Mouse (Mus musculus): Measurements from ENCODE around the gene Ucn. TPM values are rescaled to one million over a fixed set of nuclear protein-coding genes. Genes with fewer than 3 reads are reported as not detected.

The Ucn gene
- polyA plus RNA-seq, 1 experiment from 2014 or later: not detected

DNA sequence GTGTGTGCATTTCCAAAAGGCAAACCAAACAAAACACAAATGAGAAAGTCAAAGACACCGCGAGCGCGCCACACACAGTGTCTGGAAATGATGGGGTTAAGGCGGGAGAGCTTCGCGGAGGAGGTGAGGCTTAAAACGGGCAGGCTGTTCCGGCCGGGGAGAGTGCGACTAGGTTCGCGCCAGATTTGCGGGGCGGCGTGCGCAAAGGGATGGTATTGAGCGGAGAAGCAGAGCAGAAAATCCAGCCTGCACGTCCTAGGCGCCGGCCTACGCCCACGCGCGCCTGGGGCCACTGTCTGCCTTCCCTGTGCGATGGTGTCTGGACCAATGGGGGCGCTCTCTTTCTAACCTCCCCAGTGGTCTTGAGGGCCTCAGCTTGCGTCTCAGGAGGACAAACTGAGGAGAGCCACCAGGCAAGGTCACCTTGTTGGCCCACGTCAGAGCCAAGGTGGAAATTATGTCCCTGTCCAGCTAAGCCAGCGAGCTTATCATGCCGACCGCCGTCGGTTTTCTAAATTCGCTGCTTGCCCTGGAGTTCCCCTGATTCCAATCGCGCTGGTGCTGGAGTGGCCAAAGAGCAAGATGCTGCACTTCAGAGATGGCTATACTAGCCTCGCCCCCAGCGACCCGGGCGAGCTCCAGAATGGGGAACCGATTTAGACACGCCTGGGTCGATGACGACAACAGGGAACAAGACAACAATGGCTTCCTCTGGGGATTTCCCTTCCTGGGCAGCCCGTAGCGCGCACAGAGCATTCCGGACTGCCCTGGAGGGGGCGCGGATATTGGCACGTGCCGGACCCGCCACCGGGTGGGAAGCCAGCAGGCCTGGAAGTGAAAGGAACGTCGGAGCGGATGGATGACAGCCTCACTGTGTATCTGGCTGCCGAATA is 43.6 kb downstream of the Ucn start:
- DNase-seq (ENCODE audit: low spot score) (peak; percentile 61), ATAC-seq (ENCODE audit: low FRiP score) (0 out of 2 replicates have a peak, but pooled peaks have one; percentile 22)
- Histone ChIP-seq H3K27me3 (ENCODE audit: control insufficient read depth, insufficient read depth, low read length) (peaks cover 71% of the 10 kb centered on the region), H3K4me2 (replicated peaks; ENCODE audit: low read depth, low read length) (peak overlapping the region; percentile 37), H3K4me3 (ENCODE audit: low read depth, low read length) (peak overlapping the region; percentile 23), H3K36me3 (ENCODE audit: control insufficient read depth, insufficient read depth, low read length) (no peaks in the 10 kb centered on the region), H3K9ac (ENCODE audit: low read depth, low read length) (no peak overlapping the region), H3K27ac (ENCODE audit: low read depth, low read length) (no peak overlapping the region), H3K4me1 (replicated peaks; ENCODE audit: control insufficient read depth, insufficient read depth, low read length) (peaks cover 6% of the 10 kb centered on the region), H3K9me3 (ENCODE audit: control insufficient read depth, low read length) (no peaks in the 10 kb centered on the region)
- under 1% methylated on average over 59 of the region's 59 CpGs for WGBS

DNA sequence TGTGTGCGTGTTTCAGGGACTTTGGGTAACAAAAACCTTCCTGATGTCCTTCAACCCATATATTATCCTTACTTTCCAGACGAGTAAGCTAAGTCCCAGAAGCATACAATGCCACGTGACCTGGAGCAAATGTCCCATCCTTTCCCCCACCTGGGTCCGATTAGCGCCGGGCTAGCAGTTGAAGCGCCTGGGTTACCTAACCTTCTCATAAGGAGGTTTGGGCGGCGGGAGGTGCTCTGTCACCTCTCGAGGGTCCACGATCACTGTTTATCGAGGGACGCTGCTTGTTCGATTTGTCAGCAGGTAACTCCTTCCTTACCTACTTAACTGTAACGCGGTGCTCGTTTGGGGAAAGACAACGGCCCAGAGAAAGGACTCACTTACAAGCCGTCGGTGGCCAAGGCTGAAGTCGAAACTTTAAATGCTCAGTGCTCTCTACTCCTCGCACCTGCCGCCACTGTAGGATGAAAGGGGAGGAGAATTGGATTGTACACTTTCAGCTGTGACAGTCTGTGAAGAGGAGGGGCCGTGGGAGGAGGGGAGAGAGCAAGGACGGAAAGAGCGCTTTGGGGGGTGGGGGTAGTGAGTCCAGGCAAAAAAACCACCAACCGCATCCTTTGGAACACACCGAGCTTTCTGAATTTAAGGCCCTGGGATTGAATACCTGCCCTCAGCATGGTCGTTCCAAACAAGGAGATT is 44.4 kb downstream of the Ucn start:
- peak; percentile 52 for DNase-seq (ENCODE audit: low spot score)
- WGBS: 2% methylated on average over 29 of the region's 29 CpGs
- Histone ChIP-seq H3K9me3 (ENCODE audit: control insufficient read depth, low read length) (no peaks in the 10 kb centered on the region), H3K36me3 (ENCODE audit: control insufficient read depth, insufficient read depth, low read length) (no peaks in the 10 kb centered on the region), H3K27ac (ENCODE audit: low read depth, low read length) (no peak overlapping the region), H3K27me3 (ENCODE audit: control insufficient read depth, insufficient read depth, low read length) (peaks cover 77% of the 10 kb centered on the region), H3K4me1 (replicated peaks; ENCODE audit: control insufficient read depth, insufficient read depth, low read length) (peaks cover 6% of the 10 kb centered on the region), H3K4me2 (replicated peaks; ENCODE audit: low read depth, low read length) (peak overlapping the region; percentile 37), H3K4me3 (ENCODE audit: low read depth, low read length) (peak overlapping the region; percentile 23; the same call in 1 of the 2 replicates), H3K9ac (ENCODE audit: low read depth, low read length) (no peak overlapping the region)
- ATAC-seq (ENCODE audit: low FRiP score): no peak

DNA sequence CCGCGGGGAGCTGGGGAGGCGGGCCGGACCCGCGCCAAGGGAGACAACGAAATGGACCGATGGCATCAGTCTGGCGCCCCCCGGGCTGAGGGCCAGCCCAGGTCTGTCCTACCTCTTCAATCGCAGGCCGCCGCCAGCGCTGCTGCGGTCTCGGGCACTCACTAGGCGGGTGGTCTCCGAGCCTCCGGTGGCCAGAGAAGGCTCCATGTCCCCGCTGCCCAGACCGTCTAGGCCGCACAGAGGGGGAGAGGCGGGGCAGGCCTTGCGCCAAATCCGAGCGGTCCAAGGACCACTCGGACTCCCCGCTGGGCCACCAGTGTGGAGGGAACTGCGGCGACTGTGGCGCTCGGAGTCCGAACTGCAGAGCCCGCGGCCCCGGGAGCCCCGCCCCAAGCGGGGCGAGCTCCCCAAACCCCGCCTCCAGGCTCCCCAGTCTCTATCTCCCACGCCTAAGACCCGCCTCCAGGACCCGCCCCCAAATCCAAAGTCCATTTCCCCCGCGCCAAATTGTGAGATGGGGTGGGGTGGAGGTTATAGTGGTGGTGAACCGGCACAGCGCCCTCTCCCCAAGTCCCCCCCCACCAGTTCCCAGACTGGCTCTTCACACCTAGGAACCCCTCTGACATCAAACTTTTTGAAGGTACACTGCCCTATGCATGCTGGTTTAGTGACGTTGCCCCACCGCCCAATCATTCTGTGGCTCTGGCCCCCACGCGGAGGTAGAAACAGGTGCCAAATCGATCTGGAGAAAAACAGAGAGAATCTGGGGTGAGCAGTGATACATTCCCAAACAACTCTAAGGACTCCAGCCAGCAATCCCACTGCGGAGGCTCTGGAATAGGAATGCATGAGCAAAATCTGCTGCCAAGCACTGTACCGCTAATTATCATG is 45.2 kb downstream of the Ucn start:
- under 1% methylated on average over 45 of the region's 54 CpGs for WGBS
- Histone ChIP-seq H3K27me3 (ENCODE audit: control insufficient read depth, insufficient read depth, low read length) (peaks cover 78% of the 10 kb centered on the region), H3K9me3 (ENCODE audit: control insufficient read depth, low read length) (no peaks in the 10 kb centered on the region), H3K4me3 (ENCODE audit: low read depth, low read length) (peak overlapping the region; percentile 45), H3K4me2 (replicated peaks; ENCODE audit: low read depth, low read length) (peak overlapping the region; percentile 52), H3K27ac (ENCODE audit: low read depth, low read length) (0 out of 2 replicates have a peak overlapping the region, but pooled peaks have one; percentile 39), H3K36me3 (ENCODE audit: control insufficient read depth, insufficient read depth, low read length) (no peaks in the 10 kb centered on the region), H3K9ac (ENCODE audit: low read depth, low read length) (peak overlapping the region; percentile 66), H3K4me1 (replicated peaks; ENCODE audit: control insufficient read depth, insufficient read depth, low read length) (peaks cover 6% of the 10 kb centered on the region)
- DNase-seq (ENCODE audit: low spot score) (peak; percentile 46), ATAC-seq (ENCODE audit: low FRiP score) (peak; percentile 69)

DNA sequence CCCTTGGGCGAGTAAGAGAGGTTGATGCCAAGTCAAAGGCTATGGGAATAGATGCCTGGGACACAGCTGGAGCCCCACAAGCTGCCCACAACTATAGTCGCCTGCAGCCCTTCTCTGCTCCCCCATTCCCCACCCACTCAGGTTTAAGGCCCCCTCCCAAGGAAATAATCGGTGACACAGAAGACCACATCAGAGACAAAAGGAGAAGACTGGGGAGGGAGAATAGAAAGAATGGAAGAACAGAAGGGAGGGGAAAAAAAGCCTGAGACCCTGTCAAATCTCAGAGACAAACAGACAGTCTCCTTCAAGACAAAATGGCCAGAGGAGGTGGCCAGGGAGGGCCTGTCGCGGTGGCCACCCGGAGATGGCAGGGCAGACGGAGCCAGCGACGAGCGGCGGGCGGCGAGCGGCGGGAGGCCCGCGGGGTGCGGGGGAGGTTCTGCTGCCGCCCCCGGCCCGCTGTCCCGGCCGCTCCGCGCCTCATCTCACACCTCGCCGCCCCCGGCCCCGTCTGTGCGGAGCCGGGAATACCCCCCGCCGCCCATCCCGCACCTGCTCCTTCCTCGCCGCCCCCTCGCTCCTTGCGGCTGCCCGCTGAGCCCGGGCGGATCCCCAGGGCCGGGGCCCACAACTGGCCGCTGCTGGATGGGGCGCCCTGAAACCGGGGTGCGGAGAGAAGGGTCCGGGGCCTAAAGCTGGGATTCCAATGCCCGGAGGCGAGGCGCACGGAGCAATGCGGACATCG is 46.2 kb downstream of the Ucn start:
- peak; percentile 34 for DNase-seq (ENCODE audit: low spot score)
- Histone ChIP-seq H3K9me3 (ENCODE audit: control insufficient read depth, low read length) (no peaks in the 10 kb centered on the region), H3K27me3 (ENCODE audit: control insufficient read depth, insufficient read depth, low read length) (peaks cover 78% of the 10 kb centered on the region), H3K27ac (ENCODE audit: low read depth, low read length) (0 out of 2 replicates have a peak overlapping the region, but pooled peaks have one; percentile 24), H3K4me1 (replicated peaks; ENCODE audit: control insufficient read depth, insufficient read depth, low read length) (peaks cover 6% of the 10 kb centered on the region), H3K9ac (ENCODE audit: low read depth, low read length) (peak overlapping the region; percentile 66), H3K4me2 (replicated peaks; ENCODE audit: low read depth, low read length) (peak overlapping the region; percentile 52), H3K4me3 (ENCODE audit: low read depth, low read length) (peak overlapping the region; percentile 45), H3K36me3 (ENCODE audit: control insufficient read depth, insufficient read depth, low read length) (no peaks in the 10 kb centered on the region)
- peak; percentile 18; the same call in 1 of the 2 replicates for ATAC-seq (ENCODE audit: low FRiP score)
- 3% methylated on average over 43 of the region's 53 CpGs for WGBS

Other genes starting within 250 kb of the Ucn start
- gene Ost4, start 231.0 kb downstream of the Ucn start, polyA plus RNA-seq (2014; fragmentation: Nextera tagmentation; extraction: Ambion mirVana): 335 and 338 TPM in 2 replicates
- gene Emilin1, start 225.4 kb downstream of the Ucn start, polyA plus RNA-seq (2014; fragmentation: Nextera tagmentation; extraction: Ambion mirVana): 46.0 and 48.5 TPM in 2 replicates
- 4.2 and 7.8 TPM in 2 replicates for gene Khk, start 217.4 kb downstream of the Ucn start, polyA plus RNA-seq (2014; fragmentation: Nextera tagmentation; extraction: Ambion mirVana)
- gene Cgref1, start 193.2 kb downstream of the Ucn start, polyA plus RNA-seq (2014; fragmentation: Nextera tagmentation; extraction: Ambion mirVana): 6.9 and 7.6 TPM in 2 replicates
- gene Preb, start 178.5 kb downstream of the Ucn start, polyA plus RNA-seq (2014; fragmentation: Nextera tagmentation; extraction: Ambion mirVana): 96.7 and 99.1 TPM in 2 replicates
- gene Tcf23, start 170.2 kb downstream of the Ucn start, polyA plus RNA-seq (2014; fragmentation: Nextera tagmentation; extraction: Ambion mirVana): not detected in 2 replicates
- 111 and 117 TPM in 2 replicates for gene Atraid, start 90.5 kb downstream of the Ucn start, polyA plus RNA-seq (2014; fragmentation: Nextera tagmentation; extraction: Ambion mirVana)
- 6.3 and 7.6 TPM in 2 replicates for gene Slc5a6, start 89.9 kb downstream of the Ucn start, polyA plus RNA-seq (2014; fragmentation: Nextera tagmentation; extraction: Ambion mirVana)
- 19.7 and 19.8 TPM in 2 replicates for gene Cad, start 84.0 kb downstream of the Ucn start, polyA plus RNA-seq (2014; fragmentation: Nextera tagmentation; extraction: Ambion mirVana)
- gene Dnajc5g, start 32.5 kb downstream of the Ucn start, polyA plus RNA-seq (2014; fragmentation: Nextera tagmentation; extraction: Ambion mirVana): not detected in 2 replicates
- 8.4 and 9.2 TPM in 2 replicates for gene Slc30a3, start 30.6 kb downstream of the Ucn start, polyA plus RNA-seq (2014; fragmentation: Nextera tagmentation; extraction: Ambion mirVana)
- 0.10 TPM in 1 of 2 replicates, not detected in the other for gene Trim54, start 22.1 kb downstream of the Ucn start, polyA plus RNA-seq (2014; fragmentation: Nextera tagmentation; extraction: Ambion mirVana)
- 49.9 and 57.1 TPM in 2 replicates for gene Mpv17, start 15.4 kb upstream of the Ucn start, polyA plus RNA-seq (2014; fragmentation: Nextera tagmentation; extraction: Ambion mirVana)
- 0.46 and 1.4 TPM in 2 replicates for gene Gm29609, start 41.1 kb upstream of the Ucn start, polyA plus RNA-seq (2014; fragmentation: Nextera tagmentation; extraction: Ambion mirVana)
- gene Gtf3c2, start 41.3 kb upstream of the Ucn start, polyA plus RNA-seq (2014; fragmentation: Nextera tagmentation; extraction: Ambion mirVana): 66.4 and 72.6 TPM in 2 replicates
- 133 and 146 TPM in 2 replicates for gene Snx17, start 54.4 kb upstream of the Ucn start, polyA plus RNA-seq (2014; fragmentation: Nextera tagmentation; extraction: Ambion mirVana)
- gene Eif2b4, start 54.6 kb upstream of the Ucn start, polyA plus RNA-seq (2014; fragmentation: Nextera tagmentation; extraction: Ambion mirVana): 65.8 and 66.5 TPM in 2 replicates
- 4.9 and 5.7 TPM in 2 replicates for gene Zfp513, start 63.5 kb upstream of the Ucn start, polyA plus RNA-seq (2014; fragmentation: Nextera tagmentation; extraction: Ambion mirVana)
- gene Ppm1g, start 81.9 kb upstream of the Ucn start, polyA plus RNA-seq (2014; fragmentation: Nextera tagmentation; extraction: Ambion mirVana): 148 and 156 TPM in 2 replicates
- 141 and 148 TPM in 2 replicates for gene Nrbp1, start 102.0 kb upstream of the Ucn start, polyA plus RNA-seq (2014; fragmentation: Nextera tagmentation; extraction: Ambion mirVana)
- 0.50 and 0.80 TPM in 2 replicates for gene Gm9970, start 102.4 kb upstream of the Ucn start, polyA plus RNA-seq (2014; fragmentation: Nextera tagmentation; extraction: Ambion mirVana)
- gene Krtcap3, start 112.9 kb upstream of the Ucn start, polyA plus RNA-seq (2014; fragmentation: Nextera tagmentation; extraction: Ambion mirVana): 3.4 and 5.6 TPM in 2 replicates
- gene Ift172, start 152.3 kb upstream of the Ucn start, polyA plus RNA-seq (2014; fragmentation: Nextera tagmentation; extraction: Ambion mirVana): 28.8 and 30.8 TPM in 2 replicates
- 46.7 and 50.6 TPM in 2 replicates for gene Fndc4, start 157.3 kb upstream of the Ucn start, polyA plus RNA-seq (2014; fragmentation: Nextera tagmentation; extraction: Ambion mirVana)
- not detected in 2 replicates for gene Gckr, start 158.6 kb upstream of the Ucn start, polyA plus RNA-seq (2014; fragmentation: Nextera tagmentation; extraction: Ambion mirVana)

Measured in hindbrain, embryonic 11.5 days (tissue).